Mouse (Mus musculus) hindbrain, postnatal 0 days (tissue): Measurements from ENCODE around the gene Fbxo17. TPM values are rescaled to one million over a fixed set of nuclear protein-coding genes. Genes with fewer than 3 reads are reported as not detected.

Experiments
- ATAC-seq: fragments of 200-750 bp; cut with Nextera tagmentation; 2 replicates; pipeline ENCODE4 v1.8.0; 2017; ENCODE audit warnings: mild to moderate bottlenecking, moderate TSS enrichment, moderate library complexity
- DNase-seq: peaks from one replicate; pipeline ENCODE4 v3.0.0-alpha.2; 2015; ENCODE audit warnings: low spot score
- H3K27ac ChIP-seq: fragments of 300-500 bp; sonication (generic); 2 replicates; pipeline ENCODE4 v1.5.1; 2014; ENCODE audit warnings: mild to moderate bottlenecking
- H3K27me3 ChIP-seq: fragments of 300-500 bp; sonication (generic); 2 replicates; pipeline ENCODE4 v1.6.1; 2014; ENCODE audit warnings: low read length, mixed read lengths; ENCODE audit not compliant: insufficient read depth
- H3K36me3 ChIP-seq: fragments of 300-500 bp; sonication (generic); 2 replicates; pipeline ENCODE4 v1.6.1; 2014; ENCODE audit warnings: low read length, mixed read lengths; ENCODE audit not compliant: insufficient read depth
- H3K4me1 ChIP-seq: fragments of 300-500 bp; sonication (generic); 2 replicates; pipeline ENCODE4 v1.6.1; 2014; ENCODE audit warnings: antibody characterized with exemption, low read length, mixed read lengths; ENCODE audit not compliant: insufficient read depth
- H3K4me2 ChIP-seq: fragments of 300-500 bp; sonication (generic); 2 replicates; pipeline ENCODE4 v1.6.1; 2014; ENCODE audit warnings: low read depth, mild to moderate bottlenecking, low read length, moderate library complexity, mixed read lengths
- H3K4me3 ChIP-seq: fragments of 300-500 bp; sonication (generic); 2 replicates; pipeline ENCODE4 v1.5.1; 2014; ENCODE audit warnings: low read length
- H3K9ac ChIP-seq: fragments of 300-500 bp; sonication (generic); replicated peaks from 2 replicates; pipeline ENCODE4 v1.6.1; 2014; ENCODE audit warnings: mild to moderate bottlenecking, low read length, moderate library complexity, mixed read lengths
- H3K9me3 ChIP-seq: fragments of 300-500 bp; sonication (generic); 2 replicates; pipeline ENCODE4 v1.6.1; 2016; ENCODE audit warnings: low read length, mixed read lengths
- CTCF ChIP-seq: IDR thresholded peaks from 2 replicates; pipeline ENCODE4 v1.5.1; 2016; ENCODE audit warnings: antibody characterized with exemption, control low read depth, low read depth
- WGBS: fragments of 180-500 bp; shearing (Covaris S2); extraction: QIAGEN DNeasy Blood & Tissue Kit; methylation state at CpG from one replicate; pipeline ENCODE4 v1.1.7; 2014; 5-methylcytosine and 5-hydroxymethylcytosine counted together
- polyA plus RNA-seq: library from polyadenylated mRNA; unstranded; fragments of >200 nt; fragmentation: Nextera tagmentation; extraction: Ambion mirVana; gene quantifications from 2 replicates; pipeline ENCODE4 v1.2.1, GENCODE M21; 2015
- total RNA-seq: library from RNA; depleted of rRNA; stranded (reverse); fragments of >200 nt; gene quantifications from 2 replicates; pipeline ENCODE4 v1.2.3, GENCODE M21; 2014

Fbxo17 gene
- total and polyA plus RNA-seq, 2 experiments from 2014 or later: 3.7 to 7.7 TPM

- ATAC-seq (no peak), DNase-seq (no peak)
- no peak overlapping the region for H3K4me2 ChIP-seq
- H3K36me3 ChIP-seq: no peaks in the 10 kb centered on the region
- H3K9ac ChIP-seq: no peak overlapping the region
- no peaks in the 10 kb centered on the region for H3K27me3 ChIP-seq
- peaks cover 5% of the 10 kb centered on the region; the same call in 1 of the 2 replicates for H3K4me1 ChIP-seq
- no peaks in the 10 kb centered on the region for H3K9me3 ChIP-seq
- no peak for TF ChIP-seq CTCF
- WGBS: 83% methylated on average over 5 of the region's 5 CpGs
- no peak overlapping the region for H3K27ac ChIP-seq
- H3K4me3 ChIP-seq: no peak overlapping the region
Observed at GRCm38 (mm10) chr7:28714667-28715066, 1.9 kb upstream of the Fbxo17 start.

GRCm38 (mm10) chr7:28715598-28715997 lies 1.0 kb upstream of the Fbxo17 start:
- peaks cover 5% of the 10 kb centered on the region; the same call in 1 of the 2 replicates for H3K4me1 ChIP-seq

GRCm38 (mm10) chr7:28717726-28718125 lies 1.1 kb downstream of the Fbxo17 start:
- Histone ChIP-seq H3K36me3 (no peaks in the 10 kb centered on the region), H3K4me1 (peaks cover 5% of the 10 kb centered on the region; the same call in 1 of the 2 replicates), H3K27ac (no peak overlapping the region), H3K27me3 (no peaks in the 10 kb centered on the region), H3K4me2 (no peak overlapping the region), H3K9me3 (no peaks in the 10 kb centered on the region), H3K9ac (no peak overlapping the region), H3K4me3 (no peak overlapping the region)
- no peak for ATAC-seq
- WGBS: 93% methylated on average over 10 of the region's 10 CpGs
- no peak for DNase-seq
- TF ChIP-seq CTCF: no peak

More at GRCm38 (mm10) chr7:28715598-28715997, 1.0 kb upstream of the Fbxo17 start:
- DNase-seq: no peak
- H3K27me3 ChIP-seq: no peaks in the 10 kb centered on the region
- no peak overlapping the region for H3K4me3 ChIP-seq
- H3K9ac ChIP-seq: no peak overlapping the region
- H3K27ac ChIP-seq: no peak overlapping the region
- H3K9me3 ChIP-seq: no peaks in the 10 kb centered on the region
- H3K36me3 ChIP-seq: no peaks in the 10 kb centered on the region
- WGBS: 90% methylated on average over 2 of the region's 2 CpGs
- TF ChIP-seq CTCF: peak; percentile 41
- no peak for ATAC-seq
- H3K4me2 ChIP-seq: no peak overlapping the region

- H3K4me2 ChIP-seq: no peak overlapping the region
- ATAC-seq (no peak), DNase-seq (no peak)
- no peaks in the 10 kb centered on the region for H3K27me3 ChIP-seq
- 58% methylated on average over 4 of the region's 4 CpGs for WGBS
- no peak for TF ChIP-seq CTCF
- no peak overlapping the region for H3K4me3 ChIP-seq
- no peaks in the 10 kb centered on the region for H3K36me3 ChIP-seq
- H3K4me1 ChIP-seq: peaks cover 5% of the 10 kb centered on the region; the same call in 1 of the 2 replicates
- no peak overlapping the region for H3K27ac ChIP-seq
- H3K9ac ChIP-seq: no peak overlapping the region
- H3K9me3 ChIP-seq: no peaks in the 10 kb centered on the region
Observed at GRCm38 (mm10) chr7:28719159-28719558, 2.6 kb downstream of the Fbxo17 start.

GRCm38 (mm10) chr7:28719650-28720049 lies 3.0 kb downstream of the Fbxo17 start:
- DNase-seq (no peak), ATAC-seq (no peak)
- H3K9ac ChIP-seq: no peak overlapping the region
- no peak overlapping the region for H3K4me2 ChIP-seq
- no peaks in the 10 kb centered on the region for H3K9me3 ChIP-seq
- TF ChIP-seq CTCF: no peak
- no peak overlapping the region for H3K27ac ChIP-seq
- H3K4me1 ChIP-seq: peaks cover 5% of the 10 kb centered on the region; the same call in 1 of the 2 replicates
- H3K4me3 ChIP-seq: no peak overlapping the region
- no peaks in the 10 kb centered on the region for H3K36me3 ChIP-seq
- H3K27me3 ChIP-seq: no peaks in the 10 kb centered on the region
- 85% methylated on average over 2 of the region's 2 CpGs for WGBS

- no peak for TF ChIP-seq CTCF
- H3K4me1 ChIP-seq: peaks cover 5% of the 10 kb centered on the region; the same call in 1 of the 2 replicates
- ATAC-seq: no peak
- WGBS: 57% methylated on average over 3 of the region's 3 CpGs
- H3K9me3 ChIP-seq: no peaks in the 10 kb centered on the region
- H3K27me3 ChIP-seq: no peaks in the 10 kb centered on the region
- H3K4me2 ChIP-seq: no peak overlapping the region
- H3K36me3 ChIP-seq: no peaks in the 10 kb centered on the region
- H3K9ac ChIP-seq: no peak overlapping the region
- no peak overlapping the region for H3K4me3 ChIP-seq
- peak; percentile 29 for DNase-seq
- no peak overlapping the region for H3K27ac ChIP-seq
Observed at GRCm38 (mm10) chr7:28720753-28721537, 4.3 kb downstream of the Fbxo17 start.

GRCm38 (mm10) chr7:28722079-28722478 lies 5.5 kb downstream of the Fbxo17 start:
- no peaks in the 10 kb centered on the region for H3K4me1 ChIP-seq
- no peak overlapping the region for H3K9ac ChIP-seq
- H3K27me3 ChIP-seq: no peaks in the 10 kb centered on the region
- H3K36me3 ChIP-seq: no peaks in the 10 kb centered on the region
- H3K4me3 ChIP-seq: no peak overlapping the region
- H3K9me3 ChIP-seq: no peaks in the 10 kb centered on the region
- WGBS: 94% methylated on average over 7 of the region's 7 CpGs
- no peak for DNase-seq
- no peak for ATAC-seq
- peak; percentile 27 for TF ChIP-seq CTCF
- H3K4me2 ChIP-seq: no peak overlapping the region
- no peak overlapping the region for H3K27ac ChIP-seq
